Mouse (Mus musculus): ENCODE measurements at regions not wholly inside any gene's neighbourhood (a gene's known extent, or its start where the extent isn't known, plus 50 kb on each side); places are given as distances from the start of the nearest gene placed in this dataset.

DNA sequence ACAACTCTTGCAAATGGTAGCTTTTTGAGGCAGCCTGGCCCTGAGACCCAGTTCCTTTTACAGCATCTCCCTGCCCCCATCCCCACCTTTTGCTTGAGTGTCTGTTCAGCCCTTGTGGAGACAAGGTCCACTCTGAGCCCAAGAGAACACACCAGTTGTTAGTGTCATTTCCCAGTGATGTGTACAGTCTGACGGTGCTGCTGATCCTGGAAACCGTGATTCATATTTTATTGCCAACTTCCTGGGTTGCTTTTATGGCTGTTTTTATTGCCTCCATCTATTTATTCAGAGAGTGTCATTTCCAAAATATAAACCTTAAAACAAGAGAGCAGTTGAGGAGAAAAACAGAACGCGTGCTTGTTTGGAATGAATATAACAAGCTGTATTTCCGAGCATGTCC lies 309.6 kb upstream of the Isl1 start:
- H3K27ac ChIP-seq (replicated peaks), result no peak overlapping the region
- 85% methylated on average over 5 of the region's 5 CpGs for WGBS
- ATAC-seq (ENCODE audit: low FRiP score, low TSS enrichment) (no peak), DNase-seq (ENCODE audit: low spot score) (no peak)
- no peaks in the 10 kb centered on the region for H3K9me3 ChIP-seq (ENCODE audit: control insufficient read depth, low read length)
- H3K27me3 ChIP-seq (ENCODE audit: control insufficient read depth, insufficient read depth, low read length), result no peaks in the 10 kb centered on the region
- no peak overlapping the region for H3K4me3 ChIP-seq (ENCODE audit: low read depth, low read length)
- no peak overlapping the region for H3K4me2 ChIP-seq (replicated peaks; ENCODE audit: low read depth)
- H3K36me3 ChIP-seq (ENCODE audit: control insufficient read depth, insufficient read depth, low read length), result no peaks in the 10 kb centered on the region
- TF ChIP-seq EP300 (optimal IDR thresholded peaks at IDR 0.05) (no peak), CTCF (IDR thresholded peaks at IDR 0.05; ENCODE audit: low read depth) (no peak)
- H3K9ac ChIP-seq (ENCODE audit: low read length), result no peak overlapping the region
- H3K4me1 ChIP-seq (replicated peaks; ENCODE audit: control insufficient read depth, insufficient read depth), result no peaks in the 10 kb centered on the region

DNA sequence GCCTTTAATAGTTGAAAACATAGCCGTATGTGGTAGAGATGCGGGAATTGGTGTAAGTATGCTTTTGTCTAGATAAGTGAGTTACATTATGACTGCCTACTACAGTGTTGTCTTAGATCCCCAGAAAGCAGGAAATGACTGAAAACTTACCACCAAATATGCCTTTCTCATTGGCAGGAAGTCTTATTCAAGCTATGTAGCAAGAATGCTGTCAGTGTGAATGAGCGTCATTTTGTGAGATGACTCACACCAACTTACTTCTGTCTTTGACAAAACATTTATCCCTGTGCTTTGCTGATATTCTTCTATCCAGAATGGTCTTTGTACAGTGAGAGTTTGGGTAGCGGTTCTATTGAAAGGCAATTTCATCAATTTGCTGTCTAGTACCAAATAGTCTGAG lies 286.9 kb upstream of the Isl1 start:
- ATAC-seq (ENCODE audit: low FRiP score, low TSS enrichment), result no peak
- Histone ChIP-seq H3K4me1 (replicated peaks; ENCODE audit: control insufficient read depth, insufficient read depth) (no peaks in the 10 kb centered on the region), H3K9me3 (ENCODE audit: control insufficient read depth, low read length) (no peaks in the 10 kb centered on the region), H3K27me3 (ENCODE audit: control insufficient read depth, insufficient read depth, low read length) (no peaks in the 10 kb centered on the region), H3K4me2 (replicated peaks; ENCODE audit: low read depth) (no peak overlapping the region), H3K9ac (ENCODE audit: low read length) (no peak overlapping the region), H3K4me3 (ENCODE audit: low read depth, low read length) (no peak overlapping the region), H3K36me3 (ENCODE audit: control insufficient read depth, insufficient read depth, low read length) (no peaks in the 10 kb centered on the region), H3K27ac (replicated peaks) (no peak overlapping the region)
- DNase-seq (ENCODE audit: low spot score), result no peak
- WGBS, result 80% methylated on average over 4 of the region's 4 CpGs
- no peak for TF ChIP-seq EP300 (optimal IDR thresholded peaks at IDR 0.05)
- no peak for TF ChIP-seq CTCF (IDR thresholded peaks at IDR 0.05; ENCODE audit: low read depth)

DNA sequence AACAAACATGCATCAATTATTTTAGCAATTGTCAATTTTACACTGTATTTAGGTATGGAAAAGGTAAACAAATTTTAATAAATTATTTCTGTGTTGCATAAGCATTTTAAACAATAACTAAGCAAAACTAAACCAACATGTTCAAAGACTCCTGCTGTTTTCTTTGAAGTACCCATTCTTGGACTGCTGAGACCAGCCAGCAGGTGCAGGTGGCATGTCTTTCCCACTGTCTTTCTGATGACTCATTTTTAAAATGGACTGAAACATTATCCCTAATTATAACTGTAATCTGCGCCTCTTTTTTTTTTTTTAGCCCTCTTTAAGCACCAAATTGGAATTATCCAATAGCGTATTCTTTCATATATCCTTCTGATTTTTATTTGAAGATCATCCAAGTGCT lies 286.0 kb upstream of the Isl1 start:
- no peak overlapping the region for H3K9ac ChIP-seq (ENCODE audit: low read length)
- no peaks in the 10 kb centered on the region for H3K27me3 ChIP-seq (ENCODE audit: control insufficient read depth, insufficient read depth, low read length)
- TF ChIP-seq EP300 (optimal IDR thresholded peaks at IDR 0.05) (no peak), CTCF (IDR thresholded peaks at IDR 0.05; ENCODE audit: low read depth) (no peak)
- 88% methylated on average over 2 of the region's 2 CpGs for WGBS
- no peaks in the 10 kb centered on the region for H3K9me3 ChIP-seq (ENCODE audit: control insufficient read depth, low read length)
- H3K36me3 ChIP-seq (ENCODE audit: control insufficient read depth, insufficient read depth, low read length), result no peaks in the 10 kb centered on the region
- DNase-seq (ENCODE audit: low spot score), result no peak
- no peak for ATAC-seq (ENCODE audit: low FRiP score, low TSS enrichment)
- H3K27ac ChIP-seq (replicated peaks), result no peak overlapping the region
- H3K4me2 ChIP-seq (replicated peaks; ENCODE audit: low read depth), result no peak overlapping the region
- H3K4me1 ChIP-seq (replicated peaks; ENCODE audit: control insufficient read depth, insufficient read depth), result no peaks in the 10 kb centered on the region
- no peak overlapping the region for H3K4me3 ChIP-seq (ENCODE audit: low read depth, low read length)

DNA sequence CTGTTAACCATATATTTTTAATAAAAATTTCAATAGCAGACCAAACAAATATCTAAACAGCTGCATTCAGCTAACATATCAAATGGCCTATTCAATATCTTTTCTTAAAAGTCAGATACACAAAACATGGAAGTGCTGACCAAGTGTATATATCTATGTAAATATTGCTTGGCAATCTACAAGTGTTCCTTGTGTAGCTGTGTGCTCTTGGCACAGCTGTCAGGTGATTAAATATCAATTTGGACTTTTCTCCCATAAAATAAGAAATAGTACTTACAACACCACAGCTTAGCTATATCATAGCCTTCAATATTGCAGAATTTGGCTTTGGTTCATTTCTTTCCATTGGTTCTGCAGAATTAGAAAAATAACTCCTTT lies 266.5 kb upstream of the Isl1 start:
- no peaks in the 10 kb centered on the region for H3K36me3 ChIP-seq (ENCODE audit: control insufficient read depth, insufficient read depth, low read length)
- ATAC-seq (ENCODE audit: low FRiP score, low TSS enrichment) (no peak), DNase-seq (ENCODE audit: low spot score) (no peak)
- H3K27ac ChIP-seq (replicated peaks), result no peak overlapping the region
- H3K27me3 ChIP-seq (ENCODE audit: control insufficient read depth, insufficient read depth, low read length), result no peaks in the 10 kb centered on the region
- no peak overlapping the region for H3K9ac ChIP-seq (ENCODE audit: low read length)
- H3K4me3 ChIP-seq (ENCODE audit: low read depth, low read length), result no peak overlapping the region
- TF ChIP-seq CTCF (IDR thresholded peaks at IDR 0.05; ENCODE audit: low read depth) (no peak), EP300 (optimal IDR thresholded peaks at IDR 0.05) (no peak)
- H3K4me2 ChIP-seq (replicated peaks; ENCODE audit: low read depth), result no peak overlapping the region
- H3K4me1 ChIP-seq (replicated peaks; ENCODE audit: control insufficient read depth, insufficient read depth), result no peaks in the 10 kb centered on the region
- no peaks in the 10 kb centered on the region for H3K9me3 ChIP-seq (ENCODE audit: control insufficient read depth, low read length)

DNA sequence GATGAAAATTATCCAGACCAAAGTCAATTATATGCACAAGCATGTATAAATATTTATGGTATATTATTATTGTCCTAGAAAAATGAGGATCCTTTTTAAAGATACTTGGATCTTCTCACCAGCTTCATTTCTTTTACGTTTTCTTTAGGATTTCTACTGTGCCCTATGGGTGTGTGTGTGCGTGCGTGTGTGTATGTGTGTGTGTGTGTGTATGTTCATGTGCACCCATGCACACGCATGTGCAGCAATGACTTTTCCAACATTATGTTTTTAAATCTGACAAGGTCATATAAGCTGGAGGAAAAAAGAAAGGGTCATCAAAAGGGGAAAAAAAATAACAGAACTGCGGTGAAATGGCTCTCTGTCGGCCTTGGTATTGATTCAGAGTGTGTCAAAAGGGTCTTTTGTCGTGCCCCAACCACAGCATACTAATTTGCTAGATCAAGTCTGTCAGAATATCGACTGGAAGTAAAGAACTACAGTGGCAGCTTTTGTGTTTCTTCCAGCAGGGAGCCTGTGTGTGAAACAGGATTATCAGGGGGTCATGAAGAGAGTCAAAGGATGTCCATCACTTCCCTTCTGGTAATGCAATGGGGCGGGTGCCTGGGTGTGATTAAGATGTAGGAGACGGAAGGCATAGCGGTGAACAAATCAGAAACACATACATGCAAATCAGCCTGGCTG lies 265.9 kb upstream of the Isl1 start:
- Histone ChIP-seq H3K4me3 (ENCODE audit: low read depth, low read length) (no peak overlapping the region), H3K27me3 (ENCODE audit: control insufficient read depth, insufficient read depth, low read length) (no peaks in the 10 kb centered on the region), H3K4me2 (replicated peaks; ENCODE audit: low read depth) (no peak overlapping the region), H3K36me3 (ENCODE audit: control insufficient read depth, insufficient read depth, low read length) (no peaks in the 10 kb centered on the region), H3K27ac (replicated peaks) (no peak overlapping the region), H3K9me3 (ENCODE audit: control insufficient read depth, low read length) (no peaks in the 10 kb centered on the region), H3K4me1 (replicated peaks; ENCODE audit: control insufficient read depth, insufficient read depth) (no peaks in the 10 kb centered on the region), H3K9ac (ENCODE audit: low read length) (no peak overlapping the region)
- ATAC-seq (ENCODE audit: low FRiP score, low TSS enrichment), result no peak
- 64% methylated on average over 11 of the region's 11 CpGs for WGBS
- no peak for DNase-seq (ENCODE audit: low spot score)
- TF ChIP-seq EP300 (optimal IDR thresholded peaks at IDR 0.05), result no peak

DNA sequence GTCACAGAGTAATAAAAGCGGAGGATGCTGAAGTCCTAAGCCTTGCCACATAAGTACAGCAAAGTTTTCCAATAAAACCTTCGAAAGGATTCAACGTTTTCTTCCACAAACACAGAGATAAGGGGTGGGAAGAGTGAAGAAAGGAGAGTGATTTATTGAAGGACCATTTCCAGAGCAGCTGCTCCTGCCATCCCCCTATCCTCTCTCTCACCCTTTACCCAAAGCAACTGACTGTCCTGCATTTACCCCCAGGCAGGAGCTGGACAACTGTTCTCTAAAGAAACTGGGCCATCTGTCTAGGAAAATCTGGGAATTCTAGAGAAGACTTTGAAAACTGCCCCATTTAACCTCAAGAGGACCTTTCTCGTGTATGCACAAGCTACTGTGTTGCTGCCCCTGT lies 245.6 kb upstream of the Isl1 start:
- TF ChIP-seq CTCF (IDR thresholded peaks at IDR 0.05; ENCODE audit: low read depth), result no peak
- no peak for TF ChIP-seq EP300 (optimal IDR thresholded peaks at IDR 0.05)

More for the DNA sequence above, 245.6 kb upstream of the Isl1 start:
- Histone ChIP-seq H3K9ac (ENCODE audit: low read length) (no peak overlapping the region), H3K4me2 (replicated peaks; ENCODE audit: low read depth) (no peak overlapping the region), H3K27ac (replicated peaks) (no peak overlapping the region), H3K36me3 (ENCODE audit: control insufficient read depth, insufficient read depth, low read length) (no peaks in the 10 kb centered on the region), H3K9me3 (ENCODE audit: control insufficient read depth, low read length) (no peaks in the 10 kb centered on the region), H3K4me1 (replicated peaks; ENCODE audit: control insufficient read depth, insufficient read depth) (no peaks in the 10 kb centered on the region), H3K27me3 (ENCODE audit: control insufficient read depth, insufficient read depth, low read length) (no peaks in the 10 kb centered on the region), H3K4me3 (ENCODE audit: low read depth, low read length) (no peak overlapping the region)
- no peak for ATAC-seq (ENCODE audit: low FRiP score, low TSS enrichment)
- WGBS, result 35% methylated on average over 4 of the region's 4 CpGs
- no peak for DNase-seq (ENCODE audit: low spot score)

Measured in stomach, postnatal 0 days (tissue).